Mouse (Mus musculus): Measurements from ENCODE around the gene Plekhf1. TPM values are rescaled to one million over a fixed set of nuclear protein-coding genes. Genes with fewer than 3 reads are reported as not detected.

Gene Plekhf1
- 0.97 and 2.8 TPM in 2 replicates for polyA plus RNA-seq (2012; ENCODE audit: insufficient read depth, low replicate concordance)

GRCm38 (mm10) chr7:38227900-38228298 lies at the start of gene Plekhf1:
Gene Plekhf1 (minus strand): TSS chr7:38228016.
- no peaks in the 10 kb centered on the region for H3K9me3 ChIP-seq
- TF ChIP-seq FLI1 (IDR thresholded peaks at IDR 0.05; ENCODE audit: low read length) (no peak), GATA1 (IDR thresholded peaks at IDR 0.05; ENCODE audit: borderline replicate concordance, low read length) (no peak)
- peak within 1 kb of the TSS; percentile 97 for H3K4me3 ChIP-seq (replicated peaks)
- H3K36me3 ChIP-seq (replicated peaks; ENCODE audit: low read length): peaks cover 4% of the 10 kb centered on the region
- H3K4me1 ChIP-seq: peaks cover 50% of the 10 kb centered on the region
- peaks cover 1% of the 10 kb centered on the region for H3K27me3 ChIP-seq (replicated peaks)

DNA sequence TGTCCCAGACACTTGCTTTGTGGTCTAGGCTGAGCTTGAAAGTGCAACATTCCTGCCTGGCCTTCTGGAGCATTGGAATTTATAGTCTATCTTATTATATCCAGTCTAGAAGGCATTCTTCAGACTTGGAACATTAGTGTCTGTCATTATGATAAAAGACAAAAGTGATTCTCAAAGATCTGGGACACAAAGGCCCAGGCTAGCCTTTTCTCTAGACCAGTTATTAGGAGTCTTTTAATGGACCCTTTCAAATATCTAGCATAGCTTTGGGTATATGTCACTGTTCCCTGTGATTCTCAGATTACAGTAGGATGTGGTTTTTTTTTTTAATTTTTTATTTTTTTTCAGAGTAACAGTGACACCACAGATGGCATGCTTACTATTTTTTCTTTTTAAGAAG lies 44.7 kb upstream of the Plekhf1 start:
- H3K9me3 ChIP-seq: no peaks in the 10 kb centered on the region
- no peak overlapping the region for H3K4me3 ChIP-seq (replicated peaks)
- H3K36me3 ChIP-seq (replicated peaks; ENCODE audit: low read length): peaks cover 15% of the 10 kb centered on the region
- no peak for TF ChIP-seq FLI1 (IDR thresholded peaks at IDR 0.05; ENCODE audit: low read length)
- no peak for TF ChIP-seq GATA1 (IDR thresholded peaks at IDR 0.05; ENCODE audit: borderline replicate concordance, low read length)
- H3K4me1 ChIP-seq: peaks cover 26% of the 10 kb centered on the region
- no peaks in the 10 kb centered on the region for H3K27me3 ChIP-seq (replicated peaks)

DNA sequence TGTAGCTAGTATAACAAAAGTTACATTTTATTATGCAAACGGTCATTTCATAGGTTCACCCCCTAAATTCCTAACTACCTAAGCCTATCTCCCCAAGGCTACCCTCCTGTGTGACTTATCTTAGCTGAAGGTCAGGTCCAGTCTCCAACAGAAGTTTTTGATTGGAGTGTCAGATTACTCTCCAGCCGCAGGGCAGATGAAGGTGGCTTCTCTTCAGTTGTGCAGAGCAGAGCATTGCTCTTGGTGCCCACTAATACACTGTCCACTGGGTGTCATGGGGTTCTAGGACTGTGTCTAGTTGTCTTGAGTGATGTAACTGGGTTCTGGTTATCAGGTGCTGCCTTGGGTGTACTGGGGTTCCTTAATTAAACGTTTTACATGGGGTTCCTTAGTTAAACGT lies 44.0 kb upstream of the Plekhf1 start:
- Histone ChIP-seq H3K4me1 (peaks cover 33% of the 10 kb centered on the region), H3K9me3 (no peaks in the 10 kb centered on the region), H3K36me3 (replicated peaks; ENCODE audit: low read length) (peaks cover 22% of the 10 kb centered on the region), H3K4me3 (replicated peaks) (peak overlapping the region; percentile 95), H3K27me3 (replicated peaks) (no peaks in the 10 kb centered on the region)
- TF ChIP-seq FLI1 (IDR thresholded peaks at IDR 0.05; ENCODE audit: low read length) (no peak), GATA1 (IDR thresholded peaks at IDR 0.05; ENCODE audit: borderline replicate concordance, low read length) (no peak)

DNA sequence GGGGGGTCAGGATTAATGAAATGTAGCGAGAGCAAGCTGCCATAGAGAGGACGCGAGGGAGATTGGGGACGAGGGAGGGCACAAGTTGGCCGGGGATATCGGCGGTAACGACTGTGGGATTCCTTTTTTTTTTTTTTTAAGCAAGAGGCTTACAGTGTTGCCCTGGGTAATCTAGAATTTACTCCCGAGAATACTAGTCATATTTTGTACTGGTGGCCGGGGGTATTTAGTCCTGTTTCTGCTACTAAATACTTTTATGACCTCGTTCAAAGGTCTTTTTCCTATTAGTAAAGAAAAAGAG lies 43.6 kb upstream of the Plekhf1 start:
- Histone ChIP-seq H3K36me3 (replicated peaks; ENCODE audit: low read length) (peaks cover 26% of the 10 kb centered on the region), H3K4me1 (peaks cover 34% of the 10 kb centered on the region)

DNA sequence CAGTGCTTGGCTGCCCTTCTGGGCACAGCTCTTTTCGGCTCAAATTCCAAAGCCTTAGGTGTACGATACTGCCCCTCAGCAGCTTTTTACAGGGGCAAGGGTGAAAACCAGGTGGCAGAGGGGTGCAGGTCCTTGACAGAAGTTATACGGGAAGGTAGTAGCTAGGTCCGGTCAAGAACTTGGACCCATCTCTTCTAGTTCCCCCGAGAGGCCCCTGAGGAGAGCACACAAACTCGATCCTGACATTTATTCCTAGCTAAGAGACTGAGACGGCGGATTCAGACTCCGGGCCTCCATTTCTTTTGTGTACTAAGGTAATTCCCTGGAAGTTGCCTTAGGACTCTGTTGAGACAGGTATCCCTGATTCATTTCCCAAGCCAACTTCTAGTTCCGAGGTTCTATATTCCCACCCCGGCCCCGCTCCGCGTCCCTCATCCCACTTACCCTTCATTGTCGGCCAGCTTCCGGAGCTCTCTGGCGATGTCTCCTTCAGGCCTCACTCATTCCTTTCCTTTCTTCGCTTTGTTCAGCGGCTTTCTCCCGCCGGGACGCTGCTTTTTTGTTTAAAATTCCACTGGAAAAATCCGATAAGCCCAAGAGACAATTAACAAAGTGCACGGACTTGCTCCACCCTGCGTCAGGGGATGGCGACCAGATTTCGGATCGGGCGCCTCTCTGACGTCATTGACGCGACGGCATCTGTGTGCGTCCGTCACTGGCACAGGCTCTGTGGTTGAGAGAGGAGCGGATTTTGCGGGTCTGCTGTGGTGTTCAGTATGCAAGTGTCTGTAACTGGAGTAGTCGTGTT lies 43.1 kb upstream of the Plekhf1 start, which contains the start of gene Pop4:
Gene Pop4, minus strand, starts transcription at position 721 of the 808 bp plus-strand sequence.
- H3K36me3 ChIP-seq (replicated peaks; ENCODE audit: low read length): peaks cover 31% of the 10 kb centered on the region
- H3K27me3 ChIP-seq (replicated peaks): no peaks in the 10 kb centered on the region
- H3K9me3 ChIP-seq: no peaks in the 10 kb centered on the region

More for the DNA sequence above, 43.6 kb upstream of the Plekhf1 start:
- peak overlapping the region; percentile 95 for H3K4me3 ChIP-seq (replicated peaks)
- TF ChIP-seq GATA1 (IDR thresholded peaks at IDR 0.05; ENCODE audit: borderline replicate concordance, low read length) (no peak), FLI1 (IDR thresholded peaks at IDR 0.05; ENCODE audit: low read length) (no peak)
- H3K9me3 ChIP-seq: no peaks in the 10 kb centered on the region
- no peaks in the 10 kb centered on the region for H3K27me3 ChIP-seq (replicated peaks)

DNA sequence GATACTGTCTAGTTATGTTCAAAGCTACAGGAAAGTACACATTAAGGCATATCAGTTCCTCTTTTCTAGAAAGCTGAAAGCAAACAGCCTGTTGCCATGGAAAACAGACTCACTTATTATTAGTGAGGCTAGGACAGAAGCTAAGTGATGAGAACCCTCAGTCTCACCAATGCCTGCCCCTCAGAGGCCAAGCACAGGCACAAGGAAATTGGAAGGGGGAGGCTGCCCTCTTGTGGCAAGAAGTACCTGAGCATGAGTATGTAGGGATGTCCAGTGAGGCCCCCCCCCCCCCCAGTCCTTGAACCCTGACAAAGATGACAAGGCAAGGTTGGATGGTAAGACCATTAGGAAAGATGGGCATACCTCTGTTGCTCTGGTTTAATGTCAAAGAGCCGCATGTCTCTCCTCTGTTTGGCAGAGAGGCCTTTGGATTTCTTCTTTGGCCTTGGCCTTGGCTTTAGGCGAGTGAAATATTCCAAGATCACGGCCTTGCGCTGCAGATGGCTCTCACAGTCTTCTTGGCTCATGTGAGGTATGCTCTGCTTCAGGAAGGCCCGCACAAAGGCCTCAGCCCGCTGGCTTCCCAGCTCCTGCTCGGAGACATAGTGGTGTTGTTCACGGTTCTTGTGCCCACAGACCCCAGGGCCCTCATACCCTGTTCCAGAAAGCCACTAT lies 39.3 kb upstream of the Plekhf1 start:
- H3K4me3 ChIP-seq (replicated peaks): no peak overlapping the region
- H3K9me3 ChIP-seq: no peaks in the 10 kb centered on the region
- H3K27me3 ChIP-seq (replicated peaks): no peaks in the 10 kb centered on the region
- peaks cover 34% of the 10 kb centered on the region for H3K4me1 ChIP-seq
- TF ChIP-seq FLI1 (IDR thresholded peaks at IDR 0.05; ENCODE audit: low read length) (no peak), GATA1 (IDR thresholded peaks at IDR 0.05; ENCODE audit: borderline replicate concordance, low read length) (no peak)
- peaks cover 69% of the 10 kb centered on the region for H3K36me3 ChIP-seq (replicated peaks; ENCODE audit: low read length)

More for the DNA sequence above, 43.1 kb upstream of the Plekhf1 start, which contains the start of gene Pop4:
- H3K4me1 ChIP-seq: peaks cover 34% of the 10 kb centered on the region
- peak within 1 kb of the TSS; percentile 95 for H3K4me3 ChIP-seq (replicated peaks)
- TF ChIP-seq GATA1 (IDR thresholded peaks at IDR 0.05; ENCODE audit: borderline replicate concordance, low read length) (no peak), FLI1 (IDR thresholded peaks at IDR 0.05; ENCODE audit: low read length) (no peak)

DNA sequence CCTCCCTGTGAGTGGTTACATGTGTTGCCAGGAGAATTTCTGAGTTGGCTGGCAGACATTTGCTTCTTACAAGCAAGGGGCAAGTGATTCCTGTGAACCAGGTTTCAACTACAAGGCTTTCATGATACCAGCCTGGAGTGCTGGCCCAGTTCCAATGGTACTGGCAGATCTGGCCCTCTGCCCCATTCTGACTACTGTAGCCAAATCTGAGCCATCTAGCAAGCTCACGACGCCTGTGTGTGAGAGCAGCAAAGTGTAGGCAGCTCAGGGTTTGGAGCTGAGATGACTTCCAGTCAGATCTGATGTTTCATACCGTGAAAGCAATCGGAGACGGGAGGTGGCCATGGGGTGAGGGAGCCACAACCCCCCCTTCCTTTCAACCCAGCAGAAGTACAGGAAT lies 34.6 kb upstream of the Plekhf1 start:
- Histone ChIP-seq H3K4me3 (replicated peaks) (no peak overlapping the region), H3K9me3 (no peaks in the 10 kb centered on the region), H3K4me1 (peaks cover 11% of the 10 kb centered on the region), H3K36me3 (replicated peaks; ENCODE audit: low read length) (peaks cover 64% of the 10 kb centered on the region), H3K27me3 (replicated peaks) (no peaks in the 10 kb centered on the region)
- TF ChIP-seq GATA1 (IDR thresholded peaks at IDR 0.05; ENCODE audit: borderline replicate concordance, low read length) (no peak), FLI1 (IDR thresholded peaks at IDR 0.05; ENCODE audit: low read length) (no peak)

GRCm38 (mm10) chr7:38259631-38260030 lies 31.8 kb upstream of the Plekhf1 start:
- no peak overlapping the region for H3K4me3 ChIP-seq (replicated peaks)
- TF ChIP-seq FLI1 (IDR thresholded peaks at IDR 0.05; ENCODE audit: low read length): no peak
- no peak for TF ChIP-seq GATA1 (IDR thresholded peaks at IDR 0.05; ENCODE audit: borderline replicate concordance, low read length)
- peaks cover 37% of the 10 kb centered on the region for H3K36me3 ChIP-seq (replicated peaks; ENCODE audit: low read length)
- peaks cover 5% of the 10 kb centered on the region; the same call in 1 of the 2 replicates for H3K4me1 ChIP-seq
- no peaks in the 10 kb centered on the region for H3K27me3 ChIP-seq (replicated peaks)
- no peaks in the 10 kb centered on the region for H3K9me3 ChIP-seq

DNA sequence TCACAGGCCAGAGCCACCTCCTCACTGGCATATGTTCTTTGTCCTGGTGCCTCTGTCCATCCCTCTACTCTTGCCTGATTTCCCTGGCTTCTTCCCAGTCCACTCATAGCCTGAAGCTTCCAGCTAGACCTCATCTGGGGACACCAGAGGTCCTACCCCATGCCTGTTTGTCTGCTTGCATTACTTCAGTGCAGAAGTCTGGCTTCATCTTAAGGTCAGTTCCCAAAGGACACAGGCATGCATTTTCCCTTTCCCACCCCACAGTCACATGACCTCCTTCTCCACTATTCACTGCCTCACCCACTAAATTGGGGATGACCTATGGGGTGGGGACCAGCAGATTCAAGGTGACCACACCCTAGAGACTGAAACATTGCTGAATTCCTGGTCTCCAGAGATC lies 25.6 kb upstream of the Plekhf1 start:
- Histone ChIP-seq H3K36me3 (replicated peaks; ENCODE audit: low read length) (no peaks in the 10 kb centered on the region), H3K9me3 (no peaks in the 10 kb centered on the region), H3K27me3 (replicated peaks) (peaks cover 8% of the 10 kb centered on the region), H3K4me1 (peaks cover 5% of the 10 kb centered on the region; the same call in 1 of the 2 replicates), H3K4me3 (replicated peaks) (no peak overlapping the region)
- TF ChIP-seq FLI1 (IDR thresholded peaks at IDR 0.05; ENCODE audit: low read length): no peak
- TF ChIP-seq GATA1 (IDR thresholded peaks at IDR 0.05; ENCODE audit: borderline replicate concordance, low read length): no peak

Data from megakaryocyte, embryonic 14.5 days (primary cell).